Mouse (Mus musculus) frontal cortex, adult (tissue): ENCODE data around the gene Pias4.
"Not testable (repeated sequence)": the region's sequence is repeated elsewhere in the genome, so short reads cannot be mapped to it uniquely, and the experiment has no call there.

Source experiments
- ATAC-seq: cut with Nextera tagmentation; 2 replicates; pipeline ENCODE4 v1.9.2; 2017; ENCODE audit warnings: mild to moderate bottlenecking, moderate library complexity, mixed read lengths; ENCODE audit not compliant: low TSS enrichment

Gene Pias4

DNA sequence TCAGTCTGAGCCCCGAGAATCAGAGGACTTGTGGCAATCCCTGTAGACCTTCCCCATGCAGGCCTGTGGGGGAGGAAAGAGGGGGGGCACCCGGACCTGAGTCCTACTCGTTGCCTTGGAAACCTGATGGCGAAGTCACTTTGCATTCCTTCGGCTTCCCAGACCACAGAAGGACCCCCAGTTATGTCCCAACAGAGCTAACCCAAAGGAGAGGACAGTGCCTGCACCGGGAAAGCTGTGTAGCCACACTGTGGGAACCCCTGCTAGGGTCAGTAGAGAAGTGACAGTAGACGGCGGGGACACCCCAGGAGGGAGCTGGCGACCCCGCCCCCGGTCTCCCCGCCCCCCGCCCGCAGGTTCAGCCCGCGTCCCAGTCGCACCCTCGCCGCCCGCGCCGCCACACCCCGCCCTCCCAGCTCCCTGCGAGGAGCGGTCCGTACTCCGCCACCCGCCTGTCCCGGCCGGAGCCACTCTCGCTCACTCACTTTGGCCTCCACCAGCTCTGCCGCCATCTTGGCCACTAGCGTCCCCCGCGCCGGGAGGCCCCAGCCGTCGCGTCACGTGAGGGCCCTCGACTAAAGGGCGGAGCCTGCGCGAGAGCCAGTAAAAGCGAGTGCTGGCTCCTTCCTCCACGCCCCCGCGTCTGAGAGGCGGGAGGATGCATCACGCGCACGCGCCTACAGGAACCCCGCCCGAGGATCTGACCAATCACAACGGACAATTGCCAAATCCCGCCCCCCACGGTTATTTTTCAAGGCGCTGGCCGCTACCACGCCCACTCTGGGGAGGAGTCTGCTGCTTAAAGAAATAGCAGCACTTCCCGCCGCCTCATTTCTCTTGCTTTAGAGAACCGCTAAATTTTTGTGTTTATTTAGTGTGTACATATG lies at the start of gene Pias4:
Pias4 (minus strand) TSS at position 724 of the 887 bp plus-strand sequence.
- peak; percentile 86 for ATAC-seq

GRCm38 (mm10) chr10:81217267-81217666 lies 49.5 kb upstream of the Pias4 start:
- not testable (repeated sequence) for ATAC-seq

DNA sequence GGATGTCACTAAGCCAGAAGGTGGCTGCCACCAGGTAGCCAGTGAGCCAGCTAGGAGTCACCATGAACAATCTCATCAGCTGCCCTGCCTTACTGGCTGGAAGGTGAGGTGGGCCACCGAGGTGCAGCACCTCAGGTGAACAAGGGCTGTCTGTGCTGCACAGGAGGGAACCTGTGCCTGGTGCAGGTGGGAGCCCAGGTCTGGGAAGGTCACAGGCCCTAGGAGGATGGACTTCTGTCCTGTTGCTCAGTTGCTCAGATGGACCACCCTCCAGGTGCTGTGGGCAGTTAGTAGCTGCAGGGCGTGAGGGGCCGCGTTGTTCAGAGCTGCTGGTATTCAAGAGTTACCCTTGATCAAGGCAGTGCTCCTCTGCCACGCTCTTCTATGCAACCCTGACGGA lies 49.1 kb upstream of the Pias4 start:
- no peak for ATAC-seq

GRCm38 (mm10) chr10:81216260-81216659 lies 48.5 kb upstream of the Pias4 start:
- no peak for ATAC-seq

DNA sequence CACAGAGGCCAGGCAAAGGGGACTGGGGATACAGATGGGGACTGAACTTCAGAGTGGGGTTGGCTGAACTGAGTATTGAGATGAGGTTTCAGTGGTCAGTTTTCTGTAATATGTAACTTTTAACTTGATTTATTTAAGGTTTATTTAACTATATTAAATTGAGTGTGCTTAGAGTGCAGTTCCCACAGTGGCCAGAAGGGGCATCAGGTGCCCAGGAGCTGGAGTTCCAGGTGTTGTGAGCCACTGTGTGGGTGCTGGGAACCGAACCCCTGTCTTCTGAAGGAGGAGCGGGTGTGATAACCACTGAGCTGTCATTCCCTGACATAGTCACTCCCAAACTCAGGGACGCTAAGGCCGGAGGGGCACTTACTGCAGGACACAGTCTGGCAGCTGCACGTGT lies 42.4 kb upstream of the Pias4 start:
- no peak for ATAC-seq

DNA sequence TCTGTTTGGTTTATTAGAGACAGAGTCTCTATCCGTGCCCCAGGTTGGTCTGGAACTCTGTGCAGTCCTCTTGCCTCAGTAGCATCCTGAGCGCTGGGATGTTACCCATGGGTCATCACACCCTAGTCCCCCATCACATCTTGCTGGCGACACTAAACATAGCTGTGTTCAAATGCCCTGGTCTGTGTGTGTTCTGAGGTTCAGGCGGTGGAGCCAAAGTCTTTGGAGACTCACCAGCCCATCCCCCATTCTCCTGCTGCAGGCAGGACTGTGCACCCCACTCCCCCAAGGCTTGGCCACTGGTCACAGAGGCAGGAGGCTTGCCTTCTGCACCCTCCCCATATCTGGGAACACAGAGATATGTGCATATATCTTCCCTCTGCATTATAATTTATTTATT lies 36.4 kb upstream of the Pias4 start:
- peak; percentile 35 for ATAC-seq

GRCm38 (mm10) chr10:81202978-81203720 lies 35.4 kb upstream of the Pias4 start:
- ATAC-seq: no peak

DNA sequence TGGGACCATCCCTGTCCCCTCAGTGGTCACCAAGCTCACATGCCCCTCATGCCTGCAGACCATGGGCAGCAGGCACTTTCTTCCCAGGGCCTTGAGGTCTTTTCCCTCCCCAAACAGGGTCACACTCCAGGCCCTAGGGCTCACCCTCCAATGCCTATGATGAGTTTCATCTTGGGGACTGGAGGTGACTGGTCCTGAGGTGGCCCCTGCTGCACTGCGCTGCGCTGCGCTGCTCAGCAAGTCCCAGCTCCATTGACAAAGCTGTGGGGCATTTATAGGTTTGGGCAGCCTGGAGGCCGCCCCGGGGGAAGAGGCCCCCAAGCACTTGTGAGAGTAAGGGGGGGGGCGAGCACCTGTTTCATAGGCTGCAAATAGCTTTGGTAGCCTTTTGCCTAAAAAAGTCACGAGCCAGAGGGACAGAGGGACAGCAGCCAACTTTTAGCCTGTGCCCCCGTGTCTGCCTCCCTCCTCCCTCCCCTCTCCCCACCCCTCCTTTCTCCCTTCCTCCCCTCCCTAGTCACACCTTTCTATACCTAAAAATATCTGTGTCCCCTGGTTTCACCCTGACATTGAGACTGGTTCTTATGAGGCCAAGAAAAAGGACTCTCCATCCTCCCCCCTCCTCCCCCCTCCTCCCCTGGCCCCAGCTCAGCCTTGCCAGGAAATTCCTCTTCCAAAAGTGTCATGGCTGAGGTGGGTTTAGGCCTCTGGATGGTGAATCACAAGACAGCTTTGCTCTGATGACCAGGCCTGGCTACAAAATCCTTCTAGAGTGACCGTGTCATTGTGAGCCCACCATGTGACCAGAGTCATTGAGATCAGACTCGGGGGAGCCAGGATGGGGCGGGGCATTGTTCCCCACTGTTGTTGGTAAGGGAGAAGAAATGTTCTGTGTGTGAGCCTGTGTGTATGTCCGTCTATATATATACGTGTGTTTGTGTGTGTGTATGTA lies 34.4 kb upstream of the Pias4 start, which contains the start of gene Nmrk2:
Nmrk2 (minus strand) TSS at position 245 of the 952 bp plus-strand sequence.
- ATAC-seq: no peak

DNA sequence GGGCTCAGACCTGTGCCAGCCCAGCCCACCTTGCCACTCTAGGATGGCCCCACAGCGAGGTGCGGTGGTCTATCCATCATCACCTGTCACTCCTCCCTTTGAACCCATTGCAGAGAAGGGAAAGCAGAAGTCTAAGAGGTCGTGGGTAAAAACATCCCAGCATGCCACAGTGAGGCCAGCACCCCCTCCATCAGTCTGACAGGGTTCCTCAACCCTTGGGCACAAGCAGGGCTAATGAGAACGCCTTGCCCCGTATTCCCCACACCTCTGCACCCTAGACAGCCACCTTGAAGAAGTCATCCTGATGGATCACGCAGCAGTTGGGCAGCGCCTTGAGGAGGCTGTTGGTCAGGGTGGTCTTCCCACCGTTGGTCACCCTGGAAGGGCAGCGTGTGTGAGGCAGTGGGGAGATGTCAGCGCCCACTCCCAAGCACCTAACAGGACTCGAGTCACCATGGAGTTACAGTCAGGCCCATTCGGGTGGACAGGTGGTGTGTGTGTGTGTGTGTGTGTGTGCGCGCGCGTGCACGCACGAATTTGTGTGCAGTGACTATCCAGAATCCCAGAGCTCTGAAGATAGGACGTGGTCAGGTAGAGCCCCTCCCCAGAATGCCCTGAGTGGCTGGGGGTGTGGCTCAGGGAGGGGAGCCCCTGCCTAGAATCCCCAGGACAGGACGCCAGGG lies 33.0 kb upstream of the Pias4 start:
- ATAC-seq: no peak

DNA sequence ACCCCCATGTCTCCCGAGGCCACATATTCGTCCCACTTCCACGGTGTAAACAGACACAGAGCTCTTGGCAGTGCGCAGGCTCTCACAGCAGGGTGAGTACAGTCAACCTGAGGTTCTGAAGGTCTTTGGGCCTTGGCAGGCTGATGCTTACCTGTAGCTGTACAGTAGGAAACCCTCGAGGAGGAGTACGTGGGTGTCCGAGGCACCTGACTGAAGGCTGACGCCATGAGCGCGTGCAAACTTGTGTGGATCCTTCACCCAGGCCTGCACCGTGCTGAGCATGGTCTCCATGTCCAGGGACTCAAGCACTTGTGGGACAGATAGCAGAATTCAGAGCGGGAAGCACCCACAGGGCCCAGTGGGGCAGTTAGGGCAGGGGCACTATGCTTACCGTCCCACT lies 32.4 kb upstream of the Pias4 start:
- no peak for ATAC-seq

- no peak for ATAC-seq
These were observed 31.3 kb upstream of the Pias4 start for GRCm38 (mm10) chr10:81198990-81199389.

DNA sequence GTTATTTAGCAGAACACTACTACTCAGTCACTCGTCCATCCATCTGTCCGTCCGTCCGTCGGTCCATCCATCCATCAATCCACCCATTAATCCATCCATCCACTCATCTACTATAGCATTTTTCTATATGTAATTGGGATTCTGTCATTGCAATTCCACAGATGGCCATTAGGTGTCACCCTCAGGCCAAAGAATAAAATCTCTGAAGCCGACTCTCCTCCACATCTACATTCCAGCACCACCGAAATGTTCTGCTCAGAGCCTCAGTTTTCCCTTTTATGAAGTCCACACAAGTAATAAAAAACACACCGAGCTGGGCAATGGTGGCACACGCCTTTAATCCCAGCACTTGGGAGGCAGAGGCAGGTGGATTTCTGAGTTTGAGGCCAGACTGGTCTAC lies 30.5 kb upstream of the Pias4 start:
- ATAC-seq: no peak

DNA sequence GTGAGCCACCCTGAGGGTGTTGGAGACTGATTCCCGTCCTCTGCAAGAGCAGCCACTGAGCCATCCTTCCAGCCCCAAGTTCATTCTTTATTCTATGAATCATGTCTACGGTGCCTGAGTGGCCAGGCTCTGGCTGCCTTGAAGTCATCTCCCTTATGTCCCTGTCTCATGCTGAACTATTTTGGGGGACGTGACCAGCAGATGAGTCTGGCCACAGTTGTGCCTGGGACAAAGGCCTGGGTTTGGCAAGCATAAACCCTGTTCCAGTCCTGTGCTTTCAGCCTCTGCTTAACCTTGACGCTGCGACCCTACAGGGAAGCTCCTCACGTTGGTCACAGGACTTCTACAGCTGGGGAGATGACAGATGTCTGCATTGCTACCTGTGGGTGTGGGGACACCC lies 29.6 kb upstream of the Pias4 start:
- no peak for ATAC-seq

DNA sequence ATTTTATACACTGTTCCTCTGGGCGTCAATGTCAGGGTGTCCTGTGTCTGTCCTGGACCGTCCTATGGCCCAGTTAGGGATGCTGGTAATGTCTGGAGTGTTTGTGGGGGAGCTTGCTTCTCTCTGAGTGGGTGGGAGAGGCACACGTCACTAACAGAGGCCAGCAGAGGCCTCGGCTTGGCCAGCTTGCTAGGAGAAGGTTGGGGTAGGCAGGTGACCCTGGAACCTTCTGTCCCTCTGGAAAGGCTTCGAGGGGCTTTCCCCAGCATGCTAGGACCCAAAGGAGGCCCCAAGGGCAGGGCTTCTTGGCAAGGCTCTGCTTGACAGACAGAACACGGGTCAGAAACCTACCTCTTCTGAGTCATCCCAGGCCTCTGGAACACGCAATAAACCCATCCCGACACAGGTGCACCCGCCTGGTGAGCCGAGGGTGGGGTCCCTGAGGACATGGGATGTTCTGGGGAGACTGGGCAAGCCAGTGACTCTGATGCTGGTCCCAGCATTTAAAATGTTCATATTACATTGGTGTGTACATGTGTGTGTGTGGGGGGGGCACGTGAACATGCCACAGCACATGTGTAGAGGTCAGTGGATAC lies 28.8 kb upstream of the Pias4 start:
- no peak for ATAC-seq

DNA sequence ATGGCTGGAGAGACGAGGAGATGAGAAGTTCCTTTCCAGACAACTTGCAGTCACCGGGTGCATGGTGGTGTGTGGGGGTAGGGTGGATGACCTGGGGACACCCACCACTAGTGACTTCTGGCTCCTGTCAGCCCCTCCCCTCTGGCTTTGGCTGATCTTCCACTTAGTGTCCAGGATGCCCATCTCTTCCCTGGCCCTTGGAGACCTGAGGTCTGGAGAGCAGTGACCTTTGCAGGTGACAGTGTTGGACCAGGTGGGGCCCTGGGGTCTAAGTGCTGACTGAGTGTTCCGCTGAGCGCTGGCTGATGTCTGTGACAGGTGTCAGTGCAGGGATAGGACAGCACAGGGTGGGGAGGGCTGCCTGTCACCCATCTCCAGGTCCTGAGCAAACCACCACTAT lies 27.6 kb upstream of the Pias4 start:
- ATAC-seq: no peak

- ATAC-seq: no peak
These were observed 26.5 kb upstream of the Pias4 start for GRCm38 (mm10) chr10:81193991-81194774.

GRCm38 (mm10) chr10:81192968-81193501 lies 25.3 kb upstream of the Pias4 start:
- ATAC-seq: peak; percentile 39

DNA sequence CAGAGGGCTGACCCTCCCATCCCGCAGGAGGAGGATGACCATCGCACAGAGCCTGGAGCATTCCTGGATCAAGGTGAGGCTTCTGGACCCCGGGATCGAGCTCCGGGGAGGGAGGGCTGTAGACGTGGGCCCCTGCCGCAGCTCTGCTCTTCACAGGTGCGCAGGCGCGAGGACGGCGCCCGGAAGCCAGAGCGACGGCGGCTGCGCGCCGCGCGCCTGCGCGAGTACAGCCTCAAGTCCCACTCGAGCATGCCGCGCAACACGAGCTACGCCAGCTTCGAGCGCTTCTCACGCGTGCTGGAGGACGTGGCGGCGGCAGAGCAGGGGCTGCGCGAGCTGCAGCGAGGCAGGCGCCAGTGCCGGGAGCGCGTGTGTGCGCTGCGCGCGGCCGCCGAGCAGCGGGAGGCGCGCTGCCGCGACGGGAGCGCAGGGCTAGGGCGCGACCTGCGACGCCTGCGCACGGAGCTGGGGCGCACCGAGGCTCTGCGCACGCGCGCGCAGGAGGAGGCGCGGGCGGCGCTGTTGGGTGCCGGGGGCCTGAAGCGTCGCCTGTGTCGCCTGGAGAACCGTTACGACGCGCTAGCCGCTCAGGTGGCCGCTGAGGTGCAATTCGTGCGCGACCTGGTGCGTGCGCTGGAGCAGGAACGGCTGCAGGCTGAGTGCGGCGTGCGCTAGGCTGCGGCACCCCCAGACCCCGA lies 24.7 kb upstream of the Pias4 start:
- ATAC-seq: peak; percentile 78

GRCm38 (mm10) chr10:81191342-81191982 lies 23.7 kb upstream of the Pias4 start:
- ATAC-seq: no peak
